Mouse (Mus musculus) activated CD4-positive, CD25-positive, alpha-beta regulatory T cell, adult 9 weeks (primary cell): ENCODE measurements around the gene Defb41. TPM values are rescaled to one million over a fixed set of nuclear protein-coding genes. Genes with fewer than 3 reads are reported as not detected.

Experiments
- polyA plus RNA-seq: library from polyadenylated mRNA; unstranded; fragments of 100-300 nt; shearing (Covaris generic); gene quantifications from one replicate; pipeline ENCODE4 v1.2.1, GENCODE M21; 2017

Defb41 gene
- polyA plus RNA-seq = not detected

DNA sequence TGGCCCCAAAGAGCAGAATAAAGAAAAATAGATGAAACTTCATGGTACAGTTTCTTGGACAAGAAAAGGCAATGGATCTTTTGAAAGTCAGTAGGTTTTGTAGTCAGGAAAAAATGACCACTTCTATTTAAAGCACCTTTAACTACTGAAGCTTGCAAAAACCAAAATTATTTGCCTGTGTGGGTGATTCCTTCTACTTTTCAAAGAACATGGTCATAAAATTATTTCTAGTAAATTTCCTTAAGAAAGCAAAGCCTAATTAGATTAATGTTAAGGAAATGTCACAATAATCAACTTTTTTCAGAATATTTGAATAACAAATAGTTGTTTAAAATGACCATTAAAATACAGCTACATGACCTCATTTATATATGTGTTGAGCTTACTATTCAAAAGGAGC is at the start of gene Defb41:
Gene Defb41 (minus strand): TSS at position 101 of the 400 bp plus-strand sequence.

DNA sequence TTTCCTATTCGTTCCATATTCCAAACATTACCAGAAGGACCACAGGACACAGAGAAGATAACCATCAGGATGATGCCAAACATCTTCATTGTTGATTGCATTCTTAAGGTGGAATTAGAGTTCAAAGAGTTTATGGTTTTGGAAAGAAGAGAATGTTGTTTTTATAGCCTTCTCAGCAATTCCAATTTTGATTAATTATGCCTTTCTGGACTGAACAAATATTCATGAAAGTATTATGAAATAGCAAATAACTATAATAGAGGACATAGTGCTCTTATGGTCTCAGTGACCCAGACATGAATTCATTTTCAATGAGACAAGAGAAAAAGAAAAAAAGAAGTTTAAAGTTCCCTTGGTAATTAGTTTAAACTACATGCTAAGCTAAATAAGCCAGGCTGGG is 27.6 kb downstream of the Defb41 start, which contains the start of gene Defb18:
Gene Defb18 (minus strand): TSS at position 101 of the 400 bp plus-strand sequence.

Other genes starting within 250 kb of the Defb41 start
- gene Crisp4, start 119.2 kb downstream of the Defb41 start, polyA plus RNA-seq = not detected
- not detected for gene Defb18, start 27.7 kb downstream of the Defb41 start, polyA plus RNA-seq